Mouse (Mus musculus) midbrain, embryonic 13.5 days (tissue): ENCODE measurements around the gene Gm11172. TPM values are rescaled to one million over a fixed set of nuclear protein-coding genes. Genes with fewer than 3 reads are reported as not detected.
"Not testable (repeated sequence)": the region's sequence is repeated elsewhere in the genome, so short reads cannot be mapped to it uniquely, and the experiment has no call there.

ENCODE experiments used
- ATAC-seq: fragments of 200-750 bp; cut with Nextera tagmentation; 2 replicates; pipeline ENCODE4 v1.8.0; 2017; ENCODE audit warnings: mild to moderate bottlenecking, moderate TSS enrichment, moderate library complexity
- H3K27ac ChIP-seq: fragments of 300-500 bp; sonication (generic); 2 replicates; pipeline ENCODE4 v1.5.1; 2015; ENCODE audit warnings: inconsistent platforms, mild to moderate bottlenecking, moderate library complexity
- H3K27me3 ChIP-seq: fragments of 300-500 bp; sonication (generic); 2 replicates; pipeline ENCODE4 v1.6.1; 2015; ENCODE audit warnings: mild to moderate bottlenecking, inconsistent platforms
- H3K36me3 ChIP-seq: fragments of 300-500 bp; sonication (generic); 2 replicates; pipeline ENCODE4 v1.6.1; 2015; ENCODE audit warnings: mild to moderate bottlenecking, inconsistent platforms
- H3K4me1 ChIP-seq: fragments of 300-500 bp; sonication (generic); replicated peaks from 2 replicates; pipeline ENCODE4 v1.6.1; 2015; ENCODE audit warnings: inconsistent platforms
- H3K4me2 ChIP-seq: fragments of 300-500 bp; sonication (generic); replicated peaks from 2 replicates; pipeline ENCODE4 v1.6.1; 2015; ENCODE audit warnings: moderate library complexity, mild to moderate bottlenecking, inconsistent platforms
- H3K4me3 ChIP-seq: fragments of 300-500 bp; sonication (generic); replicated peaks from 2 replicates; pipeline ENCODE4 v1.5.1; 2015; ENCODE audit warnings: mild to moderate bottlenecking, inconsistent platforms
- H3K9ac ChIP-seq: fragments of 300-500 bp; sonication (generic); replicated peaks from 2 replicates; pipeline ENCODE4 v1.6.1; 2015; ENCODE audit warnings: mild to moderate bottlenecking, inconsistent platforms
- H3K9me3 ChIP-seq: fragments of 300-500 bp; sonication (generic); 2 replicates; pipeline ENCODE4 v1.6.1; 2016; ENCODE audit warnings: mild to moderate bottlenecking, inconsistent platforms
- WGBS: fragments of 180-500 bp; shearing (Covaris S2); methylation state at CpG from one replicate; pipeline ENCODE4 v1.1.7; 2015; 5-methylcytosine and 5-hydroxymethylcytosine counted together
- polyA plus RNA-seq: library from polyadenylated mRNA; unstranded; fragments of >200 nt; fragmentation: Nextera tagmentation; extraction: Ambion mirVana; gene quantifications from 2 replicates; pipeline ENCODE4 v1.2.1, GENCODE M21; 2015

Gene Gm11172
- polyA plus RNA-seq, 1 experiment from 2014 or later = not detected

GRCm38 (mm10) chr16:10786782-10787547 lies 25.8 kb upstream of the Gm11172 start:
- Histone ChIP-seq H3K27ac (no peak overlapping the region), H3K36me3 (no peaks in the 10 kb centered on the region), H3K4me2 (0 out of 2 replicates have a peak overlapping the region, but pooled peaks have one; percentile 98), H3K9me3 (no peaks in the 10 kb centered on the region; the same call in 1 of the 2 replicates), H3K4me3 (no peak overlapping the region), H3K4me1 (peaks cover 26% of the 10 kb centered on the region), H3K9ac (no peak overlapping the region), H3K27me3 (peaks cover 26% of the 10 kb centered on the region)
- 72% methylated on average over 4 of the region's 4 CpGs for WGBS
- ATAC-seq = no peak

DNA sequence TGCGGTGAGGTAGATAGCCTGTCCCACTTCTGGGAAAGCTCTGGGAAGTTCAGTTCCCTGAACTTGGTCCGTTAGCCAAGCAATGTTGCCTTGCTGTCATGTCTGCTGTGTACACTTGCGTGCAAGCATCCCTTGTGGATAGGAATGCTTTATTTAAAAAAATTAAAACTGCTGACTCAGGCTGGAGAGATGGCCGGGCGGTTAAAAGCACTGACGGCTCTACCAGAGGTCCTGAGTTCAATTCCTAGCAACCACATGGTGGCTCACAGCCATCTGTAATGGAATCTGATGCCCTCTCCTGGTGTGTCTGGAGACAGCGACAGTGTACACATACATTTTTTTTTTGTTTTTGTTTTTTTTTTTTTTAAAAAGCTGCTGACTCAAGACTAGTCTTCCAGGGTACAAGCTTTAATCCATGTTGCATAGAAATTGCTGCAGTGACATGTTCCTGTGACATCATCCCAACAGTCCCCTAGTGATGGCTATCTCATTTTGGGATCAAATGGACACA lies 25.1 kb upstream of the Gm11172 start:
- H3K27me3 ChIP-seq = peaks cover 23% of the 10 kb centered on the region
- H3K4me2 ChIP-seq = no peak overlapping the region
- no peak overlapping the region for H3K9ac ChIP-seq
- 85% methylated on average over 7 of the region's 7 CpGs for WGBS
- H3K9me3 ChIP-seq = no peaks in the 10 kb centered on the region; the same call in 1 of the 2 replicates
- peaks cover 20% of the 10 kb centered on the region for H3K4me1 ChIP-seq
- H3K36me3 ChIP-seq = no peaks in the 10 kb centered on the region
- no peak overlapping the region for H3K4me3 ChIP-seq
- no peak overlapping the region for H3K27ac ChIP-seq
- ATAC-seq = no peak

GRCm38 (mm10) chr16:10788271-10788670 lies 24.4 kb upstream of the Gm11172 start, which contains the start of gene Tnp2:
TSS of gene Tnp2 (minus strand) at chr16:10788660.
- H3K27me3 ChIP-seq = peaks cover 17% of the 10 kb centered on the region
- no peak within 1 kb of the TSS for H3K4me2 ChIP-seq
- no peak for ATAC-seq
- H3K4me1 ChIP-seq = peaks cover 16% of the 10 kb centered on the region
- no peak within 1 kb of the TSS for H3K27ac ChIP-seq
- WGBS = 65% methylated on average over 16 of the region's 16 CpGs
- no peak within 1 kb of the TSS for H3K9ac ChIP-seq
- no peak within 1 kb of the TSS for H3K4me3 ChIP-seq
- H3K36me3 ChIP-seq = no peaks in the 10 kb centered on the region
- H3K9me3 ChIP-seq = no peaks in the 10 kb centered on the region; the same call in 1 of the 2 replicates

DNA sequence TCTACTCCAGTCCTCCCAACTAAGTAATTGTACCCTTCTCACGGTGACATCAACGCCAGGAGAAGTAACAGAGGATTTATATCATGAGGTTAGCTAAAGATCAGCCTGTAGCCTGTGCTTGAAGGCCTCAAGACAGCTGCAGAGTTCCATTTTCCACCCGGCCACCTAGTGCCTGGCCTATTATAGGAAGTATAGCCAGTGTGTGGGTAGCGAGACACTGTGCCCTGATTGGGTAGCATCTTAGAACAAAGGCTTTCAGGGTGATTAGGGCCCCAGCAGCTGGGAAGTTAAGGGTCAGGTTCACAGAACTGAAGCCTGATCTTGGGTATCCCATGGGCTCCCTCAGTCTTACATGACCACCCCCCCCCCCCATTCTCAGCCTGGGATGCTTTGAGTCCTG lies 23.8 kb upstream of the Gm11172 start:
- H3K4me3 ChIP-seq = no peak overlapping the region
- WGBS = 57% methylated on average over 4 of the region's 4 CpGs
- no peaks in the 10 kb centered on the region for H3K36me3 ChIP-seq
- no peak overlapping the region for H3K4me2 ChIP-seq
- no peak overlapping the region for H3K9ac ChIP-seq
- H3K27me3 ChIP-seq = peaks cover 11% of the 10 kb centered on the region
- H3K9me3 ChIP-seq = no peaks in the 10 kb centered on the region; the same call in 1 of the 2 replicates
- no peak overlapping the region for H3K27ac ChIP-seq
- no peak for ATAC-seq
- peaks cover 15% of the 10 kb centered on the region for H3K4me1 ChIP-seq

- 77% methylated on average over 9 of the region's 9 CpGs for WGBS
- no peaks in the 10 kb centered on the region; the same call in 1 of the 2 replicates for H3K9me3 ChIP-seq
- H3K9ac ChIP-seq = no peak within 1 kb of the TSS
- H3K4me2 ChIP-seq = no peak within 1 kb of the TSS
- no peaks in the 10 kb centered on the region for H3K36me3 ChIP-seq
- no peak for ATAC-seq
- no peak within 1 kb of the TSS for H3K4me3 ChIP-seq
- H3K4me1 ChIP-seq = peaks cover 5% of the 10 kb centered on the region
- H3K27me3 ChIP-seq = 0 out of 2 replicates have a peak, but pooled peaks cover under 1% of the 10 kb centered on the region
- no peak within 1 kb of the TSS for H3K27ac ChIP-seq
Observed at GRCm38 (mm10) chr16:10790702-10791101, 22.0 kb upstream of the Gm11172 start, which contains the start of gene Prm3. TSS of gene Prm3 (minus strand) at chr16:10790914.

DNA sequence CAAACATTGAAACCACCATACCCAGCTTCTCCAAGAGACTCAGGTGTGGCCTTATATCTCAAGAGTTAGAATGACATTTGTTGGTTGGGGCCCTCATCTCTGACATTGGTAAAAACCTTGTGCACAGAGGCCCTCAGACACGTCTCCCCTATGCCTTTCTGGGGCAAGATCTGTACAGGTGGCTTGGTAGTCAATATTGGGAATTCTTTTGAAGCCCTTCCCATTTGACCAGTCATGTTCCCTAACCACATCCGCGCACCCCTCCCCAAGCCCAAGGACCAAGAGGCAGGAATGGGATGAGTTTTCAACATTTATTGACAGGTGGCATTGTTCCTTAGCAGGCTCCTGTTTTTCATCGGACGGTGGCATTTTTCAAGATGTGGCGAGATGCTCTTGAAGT lies 16.7 kb upstream of the Gm11172 start, which contains the start of gene Prm2:
Gene Prm2, minus strand, starts transcription at position 101 of the 400 bp plus-strand sequence.
- 84% methylated on average over 6 of the region's 6 CpGs for WGBS
- Histone ChIP-seq H3K27ac (no peak within 1 kb of the TSS), H3K4me1 (no peaks in the 10 kb centered on the region), H3K27me3 (peaks cover 11% of the 10 kb centered on the region; the same call in 1 of the 2 replicates), H3K4me2 (no peak within 1 kb of the TSS), H3K4me3 (no peak within 1 kb of the TSS), H3K9ac (no peak within 1 kb of the TSS), H3K36me3 (no peaks in the 10 kb centered on the region), H3K9me3 (no peaks in the 10 kb centered on the region; the same call in 1 of the 2 replicates)
- no peak for ATAC-seq

DNA sequence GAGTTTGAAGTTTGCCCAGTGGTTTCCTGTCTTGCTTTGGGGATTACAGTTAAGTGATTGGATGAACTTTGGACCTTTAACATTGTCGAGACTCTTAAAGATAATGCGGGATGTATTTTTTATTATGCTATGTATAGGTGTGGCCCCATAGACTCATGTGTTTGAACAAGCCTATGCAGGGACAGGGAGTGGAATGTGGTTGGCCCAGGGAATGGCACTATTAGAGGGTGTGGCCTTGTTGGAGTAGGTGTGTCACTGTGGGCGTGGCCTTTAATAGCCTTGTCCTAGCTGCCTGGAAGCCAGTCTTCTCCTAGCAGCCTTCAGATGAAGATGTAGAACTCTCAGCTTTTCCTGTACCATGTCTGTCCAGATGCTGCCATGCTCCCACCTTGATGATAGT lies 10.3 kb upstream of the Gm11172 start:
- H3K4me1 ChIP-seq, H3K9ac ChIP-seq, H3K4me2 ChIP-seq, H3K9me3 ChIP-seq, H3K27ac ChIP-seq, ATAC-seq, H3K27me3 ChIP-seq, H3K4me3 ChIP-seq, H3K36me3 ChIP-seq: not testable (repeated sequence)
- WGBS = 91% methylated on average over 3 of the region's 3 CpGs

DNA sequence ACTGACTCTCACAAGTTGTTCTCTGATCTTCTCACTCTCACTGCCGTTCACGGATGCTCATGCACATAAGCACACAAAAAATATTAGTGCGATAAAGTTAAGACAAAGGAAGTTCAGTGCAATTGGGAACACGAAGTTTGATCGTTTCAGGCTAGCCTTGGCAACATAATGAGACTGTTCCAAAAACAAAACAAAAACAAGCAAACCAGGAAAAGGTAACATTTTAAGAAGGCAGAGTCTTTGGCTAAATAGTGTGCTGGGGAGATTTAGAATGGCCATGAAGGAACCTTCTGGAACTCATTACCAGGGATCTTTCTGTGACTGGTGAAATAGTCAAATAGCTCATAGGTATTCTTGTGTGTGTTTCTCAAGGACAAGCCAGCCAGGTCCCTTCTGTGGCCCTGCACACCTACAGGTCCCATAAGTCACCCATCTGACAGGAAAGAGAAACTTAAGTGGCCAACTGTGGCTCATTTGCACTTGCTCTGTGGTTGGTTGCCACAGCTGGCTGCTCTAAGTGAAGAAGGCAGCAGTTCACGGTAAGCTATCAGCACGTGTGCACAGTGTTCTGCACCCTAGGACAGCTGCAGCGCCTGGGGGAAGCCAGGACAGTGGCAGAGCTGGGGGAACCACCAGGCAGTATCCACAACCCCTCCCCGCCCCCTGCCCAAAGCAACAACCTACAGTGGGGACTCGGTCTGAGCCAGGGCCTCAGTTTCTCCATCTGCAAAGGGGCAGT lies 6.8 kb upstream of the Gm11172 start, which contains the start of gene Prm1:
Gene Prm1, minus strand, starts transcription at position 51 of the 739 bp plus-strand sequence.
- WGBS = 85% methylated on average over 10 of the region's 10 CpGs
- H3K36me3 ChIP-seq = no peaks in the 10 kb centered on the region
- H3K9ac ChIP-seq = no peak within 1 kb of the TSS
- H3K4me1 ChIP-seq = no peaks in the 10 kb centered on the region
- H3K4me2 ChIP-seq = no peak within 1 kb of the TSS
- no peak for ATAC-seq
- H3K27ac ChIP-seq = no peak within 1 kb of the TSS
- H3K27me3 ChIP-seq = no peaks in the 10 kb centered on the region
- no peaks in the 10 kb centered on the region for H3K9me3 ChIP-seq
- no peak within 1 kb of the TSS for H3K4me3 ChIP-seq

DNA sequence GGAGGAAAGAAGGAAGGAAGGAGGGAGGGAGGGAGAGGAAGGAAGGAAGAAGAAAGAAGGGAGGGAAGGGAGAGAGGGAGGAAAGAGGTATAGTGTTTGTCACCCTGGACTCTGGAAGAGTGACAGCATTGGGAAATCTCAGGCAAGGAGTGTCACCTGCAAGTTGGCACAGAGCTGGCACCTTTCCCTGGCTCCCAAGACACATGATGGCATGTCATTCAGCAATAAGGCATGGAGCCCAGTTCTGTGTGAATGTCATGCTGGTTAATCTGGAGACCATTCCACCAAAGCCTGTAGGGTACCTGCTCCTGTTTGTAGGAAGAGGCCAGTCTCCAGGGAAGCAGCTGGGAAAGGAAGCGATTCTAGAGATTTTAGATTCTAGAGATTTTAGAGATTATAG lies 2.3 kb upstream of the Gm11172 start:
- H3K27ac ChIP-seq = no peak overlapping the region
- no peaks in the 10 kb centered on the region for H3K27me3 ChIP-seq
- WGBS = 96% methylated on average over 1 of the region's 1 CpGs
- H3K4me3 ChIP-seq = no peak overlapping the region
- H3K36me3 ChIP-seq = no peaks in the 10 kb centered on the region
- no peak for ATAC-seq
- no peaks in the 10 kb centered on the region for H3K4me1 ChIP-seq
- no peak overlapping the region for H3K4me2 ChIP-seq
- H3K9me3 ChIP-seq = no peaks in the 10 kb centered on the region
- no peak overlapping the region for H3K9ac ChIP-seq

DNA sequence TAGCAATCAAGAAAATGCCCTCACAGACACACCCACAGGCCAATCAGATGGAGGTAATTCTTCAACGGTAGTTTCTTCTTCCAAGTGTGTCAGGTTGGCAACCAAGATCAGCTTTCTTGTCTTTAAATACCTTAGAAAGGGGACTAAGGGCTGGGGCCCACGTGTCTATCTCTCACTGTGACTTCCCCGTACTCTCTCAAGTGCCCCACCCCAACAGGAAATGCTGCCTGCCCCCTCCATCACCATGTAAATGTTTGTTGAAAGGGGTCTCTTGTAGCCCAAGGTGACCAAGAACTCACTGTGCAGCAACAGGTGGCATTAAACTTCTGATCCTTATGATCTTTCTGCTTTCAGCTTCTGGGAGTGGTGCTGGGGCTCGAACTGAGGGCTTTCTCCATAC lies 1.0 kb downstream of the Gm11172 start:
- no peak for ATAC-seq
- Histone ChIP-seq H3K4me3 (no peak overlapping the region), H3K27me3 (no peaks in the 10 kb centered on the region), H3K9ac (no peak overlapping the region), H3K4me2 (no peak overlapping the region), H3K4me1 (no peaks in the 10 kb centered on the region), H3K36me3 (no peaks in the 10 kb centered on the region), H3K9me3 (no peaks in the 10 kb centered on the region), H3K27ac (no peak overlapping the region)
- 83% methylated on average over 4 of the region's 4 CpGs for WGBS

DNA sequence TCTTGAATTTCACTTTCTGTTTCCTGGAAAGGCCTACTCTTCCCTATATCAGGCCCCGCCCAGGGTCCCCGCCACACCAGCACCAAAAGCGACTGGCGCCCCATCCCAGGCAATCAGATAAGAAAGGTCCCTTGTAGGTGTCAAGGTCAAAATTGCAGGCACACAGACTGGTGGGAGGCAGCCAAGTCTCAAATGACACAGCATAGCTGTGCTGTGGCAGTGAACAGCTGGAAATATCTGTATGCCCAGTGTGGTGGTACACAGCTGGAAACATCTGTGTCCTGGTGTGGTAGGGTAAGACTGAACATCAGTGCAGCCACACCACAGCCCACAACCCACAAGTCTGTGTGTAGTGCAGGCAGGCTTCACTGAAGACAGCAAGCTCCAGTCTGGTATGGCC lies 2.1 kb downstream of the Gm11172 start:
- no peak for ATAC-seq
- WGBS = 91% methylated on average over 4 of the region's 4 CpGs

GRCm38 (mm10) chr16:10818579-10819135 lies 5.9 kb downstream of the Gm11172 start:
- no peaks in the 10 kb centered on the region for H3K4me1 ChIP-seq
- no peak for ATAC-seq
- H3K36me3 ChIP-seq = no peaks in the 10 kb centered on the region
- no peak overlapping the region for H3K4me3 ChIP-seq
- H3K9ac ChIP-seq = no peak overlapping the region
- no peaks in the 10 kb centered on the region for H3K9me3 ChIP-seq
- 88% methylated on average over 4 of the region's 4 CpGs for WGBS
- no peak overlapping the region for H3K27ac ChIP-seq
- no peak overlapping the region for H3K4me2 ChIP-seq
- no peaks in the 10 kb centered on the region for H3K27me3 ChIP-seq

More for the DNA sequence above, 2.1 kb downstream of the Gm11172 start:
- no peak overlapping the region for H3K4me2 ChIP-seq
- no peak overlapping the region for H3K9ac ChIP-seq
- H3K4me3 ChIP-seq = no peak overlapping the region
- no peaks in the 10 kb centered on the region for H3K9me3 ChIP-seq
- no peaks in the 10 kb centered on the region for H3K36me3 ChIP-seq
- H3K27ac ChIP-seq = no peak overlapping the region
- H3K4me1 ChIP-seq = no peaks in the 10 kb centered on the region
- H3K27me3 ChIP-seq = no peaks in the 10 kb centered on the region
